Mouse (Mus musculus) olfactory bulb, adult 2 months (tissue): Measurements from ENCODE around the gene Gm10300.

ENCODE experiments used
- CTCF ChIP-seq: fragments of 200-500 bp; IDR thresholded peaks from 2 replicates; pipeline ENCODE4 v1.5.1; 2012; ENCODE audit warnings: low read depth, mild to moderate bottlenecking, low read length, moderate library complexity; ENCODE audit not compliant: insufficient read depth
- POLR2A ChIP-seq: fragments of 200-500 bp; IDR thresholded peaks from 2 replicates; pipeline ENCODE4 v1.6.1; 2012; ENCODE audit warnings: mild to moderate bottlenecking, low read depth, low read length, moderate library complexity; ENCODE audit not compliant: insufficient read depth

GRCm38 (mm10) chr4:132039521-132039920, 35.0 kb upstream of the Gm10300 start:
- TF ChIP-seq CTCF, result no peak
- TF ChIP-seq POLR2A, result no peak
